In the genomic region with DNA sequence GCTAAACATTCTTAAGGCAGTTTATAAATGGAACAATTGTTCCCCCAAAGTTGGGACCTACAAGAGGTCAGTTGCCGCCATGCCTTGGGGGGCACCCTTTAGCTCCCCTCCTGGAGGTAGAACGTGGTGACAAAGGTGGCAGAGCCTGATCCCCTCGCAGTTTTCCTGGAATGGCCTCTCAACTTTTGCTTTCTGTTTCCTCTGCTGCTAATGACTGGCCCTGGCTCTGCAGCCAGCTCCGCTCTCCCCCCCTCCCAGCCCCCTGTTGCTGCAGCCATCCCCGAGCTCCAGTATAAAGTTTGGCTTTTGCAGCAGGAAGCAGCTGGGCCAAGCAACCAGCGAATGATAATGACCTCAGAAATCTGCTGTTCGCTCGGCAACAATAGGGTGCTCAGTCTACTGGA, we compare ENCODE assay signal across 8 mouse cellular contexts.
DNase-seq lines count a peak whose midpoint lies in the region; ATAC-seq and TF ChIP-seq lines count a peak whose summit lies in the region.

No protein-coding gene starts in this region.

- peak overlapping the region; percentile 50 for H3K4me2 ChIP-seq in embryonic facial prominence, embryonic 14.5 days (ENCODE audit: low read depth, low read length)
- H3K4me2 ChIP-seq in heart, embryonic 15.5 days = peak overlapping the region; percentile 61
- peak overlapping the region; percentile 55 for H3K4me2 ChIP-seq in kidney, embryonic 16.5 days (replicated peaks; ENCODE audit: low read depth, low read length)
- peak overlapping the region; percentile 58 for H3K4me2 ChIP-seq in lung, postnatal 0 days (replicated peaks; ENCODE audit: low read depth, low read length)

- TF ChIP-seq POLR2A in small intestine, adult 2 months (IDR thresholded peaks at IDR 0.05; ENCODE audit: low read depth, low read length) = no peak

- DNase-seq in ovary, postnatal 36 days (ENCODE audit: low spot score) = peak; percentile 19
- DNase-seq in ovary, adult 18-20 months (ENCODE audit: low spot score) = no peak
- peak; percentile 91 for DNase-seq in embryonic facial prominence, embryonic 14.5 days (ENCODE audit: low spot score)
- peak; percentile 78 for DNase-seq in lung, postnatal 0 days (ENCODE audit: low spot score)
- no peak for DNase-seq in thymus, postnatal 10 days (ENCODE audit: low spot score in 2 of 2)

- peak; percentile 77 for ATAC-seq in embryonic facial prominence, embryonic 14.5 days (ENCODE audit: low read depth)
- ATAC-seq in heart, embryonic 15.5 days (replicated peaks; ENCODE audit: insufficient number of reproducible peaks, insufficient read depth, low FRiP score, low read depth) = peak; percentile 70; the same call in 1 of the 2 replicates
- peak; percentile 62; the same call in 1 of the 2 replicates for ATAC-seq in kidney, embryonic 16.5 days (ENCODE audit: low FRiP score, low TSS enrichment)
- peak; percentile 79 for ATAC-seq in lung, postnatal 0 days

- no peak for TF ChIP-seq EP300 in lung, postnatal 0 days (IDR thresholded peaks at IDR 0.05)

- peak overlapping the region; percentile 71 for H3K27ac ChIP-seq in embryonic facial prominence, embryonic 14.5 days (replicated peaks; ENCODE audit: low read depth, low read length)
- H3K27ac ChIP-seq in heart, embryonic 15.5 days = peak overlapping the region; percentile 56; the same call in 1 of the 2 replicates
- peak overlapping the region; percentile 45 for H3K27ac ChIP-seq in kidney, embryonic 16.5 days (ENCODE audit: low read length)
- H3K27ac ChIP-seq in lung, postnatal 0 days (ENCODE audit: low read length) = peak overlapping the region; percentile 72
- H3K27ac ChIP-seq in small intestine, adult 2 months (ENCODE audit: insufficient read depth, low read depth, low read length) = peak overlapping the region; percentile 64

- no peaks in the 10 kb centered on the region for H3K27me3 ChIP-seq in embryonic facial prominence, embryonic 14.5 days (replicated peaks; ENCODE audit: control insufficient read depth, insufficient read depth, low read length)
- H3K27me3 ChIP-seq in heart, embryonic 15.5 days = no peaks in the 10 kb centered on the region
- H3K27me3 ChIP-seq in kidney, embryonic 16.5 days (ENCODE audit: insufficient read depth, low read length) = no peaks in the 10 kb centered on the region
- H3K27me3 ChIP-seq in lung, postnatal 0 days (replicated peaks; ENCODE audit: insufficient read depth, low read length) = no peaks in the 10 kb centered on the region
- no peaks in the 10 kb centered on the region for H3K27me3 ChIP-seq in small intestine, adult 2 months (ENCODE audit: control insufficient read depth, insufficient read depth, low read length)

- H3K4me3 ChIP-seq in embryonic facial prominence, embryonic 14.5 days (ENCODE audit: low read depth, low read length) = peak overlapping the region; percentile 18
- H3K4me3 ChIP-seq in heart, embryonic 15.5 days = peak overlapping the region; percentile 38
- H3K4me3 ChIP-seq in kidney, embryonic 16.5 days (ENCODE audit: low read length) = peak overlapping the region; percentile 22
- H3K4me3 ChIP-seq in lung, postnatal 0 days (ENCODE audit: low read depth, low read length) = peak overlapping the region; percentile 41
- peak overlapping the region; percentile 57 for H3K4me3 ChIP-seq in small intestine, adult 2 months (ENCODE audit: low read depth, low read length)

- WGBS in embryonic facial prominence, embryonic 14.5 days = 11% methylated on average over 8 of the region's 8 CpGs
- WGBS in heart, embryonic 15.5 days = 11% methylated on average over 8 of the region's 8 CpGs
- WGBS in kidney, embryonic 16.5 days = 8% methylated on average over 8 of the region's 8 CpGs
- 7% methylated on average over 8 of the region's 8 CpGs for WGBS in lung, postnatal 0 days
- WGBS in small intestine, adult 2 months = 13% methylated on average over 8 of the region's 8 CpGs

- peaks cover 21% of the 10 kb centered on the region for H3K4me1 ChIP-seq in embryonic facial prominence, embryonic 14.5 days (ENCODE audit: control insufficient read depth, insufficient read depth, low read length)
- H3K4me1 ChIP-seq in heart, embryonic 15.5 days (replicated peaks) = peaks cover 17% of the 10 kb centered on the region
- H3K4me1 ChIP-seq in kidney, embryonic 16.5 days (ENCODE audit: insufficient read depth, low read length) = peaks cover 35% of the 10 kb centered on the region
- H3K4me1 ChIP-seq in lung, postnatal 0 days (ENCODE audit: insufficient read depth, low read depth, low read length) = peaks cover 3% of the 10 kb centered on the region; the same call in 1 of the 2 replicates
- 0 out of 2 replicates have a peak, but pooled peaks cover 2% of the 10 kb centered on the region for H3K4me1 ChIP-seq in small intestine, adult 2 months (ENCODE audit: control insufficient read depth, insufficient read depth, insufficient read length, low read length)

- H3K36me3 ChIP-seq in embryonic facial prominence, embryonic 14.5 days (ENCODE audit: control insufficient read depth, insufficient read depth, low read length) = no peaks in the 10 kb centered on the region
- H3K36me3 ChIP-seq in heart, embryonic 15.5 days = no peaks in the 10 kb centered on the region
- H3K36me3 ChIP-seq in kidney, embryonic 16.5 days (ENCODE audit: insufficient read depth, low read length) = no peaks in the 10 kb centered on the region
- no peaks in the 10 kb centered on the region for H3K36me3 ChIP-seq in lung, postnatal 0 days (ENCODE audit: insufficient read depth, low read length)
- H3K36me3 ChIP-seq in small intestine, adult 2 months (ENCODE audit: control insufficient read depth, insufficient read depth, low read length) = no peaks in the 10 kb centered on the region

- peak overlapping the region; percentile 49 for H3K9ac ChIP-seq in embryonic facial prominence, embryonic 14.5 days (ENCODE audit: low read depth, low read length)
- H3K9ac ChIP-seq in heart, embryonic 15.5 days = peak overlapping the region; percentile 38; the same call in 1 of the 2 replicates
- 0 out of 2 replicates have a peak overlapping the region, but pooled peaks have one; percentile 54 for H3K9ac ChIP-seq in kidney, embryonic 16.5 days (replicated peaks; ENCODE audit: low read length)
- H3K9ac ChIP-seq in lung, postnatal 0 days (replicated peaks; ENCODE audit: low read depth) = no peak overlapping the region; the same call in 1 of the 2 replicates

- TF ChIP-seq CTCF in lung, postnatal 0 days (IDR thresholded peaks at IDR 0.05) = no peak
- TF ChIP-seq CTCF in small intestine, adult 2 months (IDR thresholded peaks at IDR 0.05; ENCODE audit: extremely low read depth, insufficient read length, insufficient replicate concordance, low read depth, low read length) = no peak

- no peaks in the 10 kb centered on the region for H3K9me3 ChIP-seq in embryonic facial prominence, embryonic 14.5 days (ENCODE audit: control insufficient read depth, low read length)
- H3K9me3 ChIP-seq in heart, embryonic 15.5 days (replicated peaks) = no peaks in the 10 kb centered on the region
- no peaks in the 10 kb centered on the region for H3K9me3 ChIP-seq in kidney, embryonic 16.5 days (ENCODE audit: low read length)
- H3K9me3 ChIP-seq in lung, postnatal 0 days (ENCODE audit: low read length) = no peaks in the 10 kb centered on the region

Comparison
In these comparisons a context has a peak if more than half of its experiments do, and no peak if none do; other contexts are left out.
1. DNase-seq: peak in ovary, postnatal 36 days (single experiment), embryonic facial prominence, embryonic 14.5 days (single experiment) and lung, postnatal 0 days (single experiment); none in ovary, adult 18-20 months (single experiment) and thymus, postnatal 10 days (0 of 2).
2. Peak in every context shown above with its lines, with median percentiles within 50 percentile points of each other: ATAC-seq, H3K27ac ChIP-seq, H3K4me2 ChIP-seq and H3K4me3 ChIP-seq.